ENCODE assay signal across 20 mouse cellular contexts in the genomic region with DNA sequence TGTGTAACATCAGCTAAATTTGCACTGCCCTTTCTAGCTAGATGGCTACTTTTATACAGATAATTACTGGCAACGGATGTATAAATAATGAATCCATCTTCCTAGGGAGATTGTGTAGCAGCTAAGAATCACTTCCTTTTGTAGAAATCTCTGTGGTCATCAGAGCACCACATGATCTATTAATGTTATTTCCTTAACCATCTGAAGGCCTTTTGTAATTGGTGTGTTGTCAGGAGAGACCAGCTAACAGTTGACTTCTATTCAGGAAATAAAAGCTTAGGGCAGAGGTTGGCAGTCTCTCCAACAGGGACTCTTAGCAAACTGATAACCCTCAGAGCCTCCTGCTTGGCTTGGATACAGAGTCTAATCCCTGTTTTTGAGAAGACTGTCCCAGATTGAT. TPM values are rescaled to one million over a fixed set of nuclear protein-coding genes. Genes with fewer than 3 reads are reported as not detected.
DNase-seq lines count a peak whose midpoint lies in the region; ATAC-seq lines count a peak whose summit lies in the region.
"Had no signal": no experiment of that assay in that cellular context is flagged by ENCODE, and none has a peak within 500 bp of the region (broad histone marks: within the 10 kb centered on the region; RNA-seq: fewer than 3 reads in every experiment).

No protein-coding gene starts in this region.

- peak; percentile 58 for DNase-seq in 416B (ENCODE audit: low read depth)
- peak; percentile 51 for DNase-seq in A20 (ENCODE audit: low read depth, low spot score)
- DNase-seq in frontal cortex, postnatal 14 days (ENCODE audit: low spot score in 2 of 2) = no peak
- no peak for DNase-seq in right cerebral cortex, postnatal 36 days (ENCODE audit: low spot score in 2 of 2)
- DNase-seq in cerebellum, adult 11 months = no peak
- DNase-seq: adrenal gland, adult 2 months; adrenal gland, postnatal 14 days; cerebellum, adult 2 months; cerebellum, postnatal 10 days; cerebellum, postnatal 36 days; gastrocnemius, adult 2 months; gastrocnemius, postnatal 14 days; heart, adult 2 months; kidney, adult 11 months had no signal

- peak; percentile 93 for ATAC-seq in granulocyte monocyte progenitor cell, adult 5-6 weeks (replicated peaks; ENCODE audit: poor library complexity, severe bottlenecking)
- ATAC-seq in megakaryocyte progenitor cell, adult 5-6 weeks (replicated peaks; ENCODE audit: poor library complexity) = peak; percentile 70
- ATAC-seq: CD4-positive, CD25-positive, alpha-beta regulatory T cell, adult 4 months; forebrain, embryonic 13.5 days; forebrain, embryonic 16.5 days; intestine, embryonic 15.5 days had no signal

RNA-seq across cellular contexts. Expression of a gene that starts 19.3 kb away (rescaled TPM):
- total RNA-seq in granulocyte monocyte progenitor cell, adult 5-6 weeks (2014; fragmentation: Nextera tagmentation) = 203 and 212 TPM in 2 replicates
- total RNA-seq in granulocyte monocyte progenitor cell, adult 5-6 weeks (2017) = 155 and 195 TPM in 2 replicates
- total RNA-seq in megakaryocyte progenitor cell, adult 5-6 weeks (2015) = 232 and 247 TPM in 2 replicates
- 160 and 165 TPM in 2 replicates for total RNA-seq in megakaryocyte progenitor cell, adult 5-6 weeks (2017)

RNA-seq across cellular contexts. Expression of a gene that starts 58.7 kb away (rescaled TPM):
- total RNA-seq in granulocyte monocyte progenitor cell, adult 5-6 weeks (2014; fragmentation: Nextera tagmentation) = 49.9 and 62.1 TPM in 2 replicates
- total RNA-seq in granulocyte monocyte progenitor cell, adult 5-6 weeks (2017) = 50.8 and 73.5 TPM in 2 replicates
- total RNA-seq in megakaryocyte progenitor cell, adult 5-6 weeks (2015) = 52.0 and 58.7 TPM in 2 replicates
- total RNA-seq in megakaryocyte progenitor cell, adult 5-6 weeks (2017) = 42.7 and 75.4 TPM in 2 replicates

Comparison
In these comparisons a context has a peak if more than half of its experiments do, and no peak if none do; other contexts are left out.
1. DNase-seq: peak in 416B (single experiment) and A20 (single experiment); none in frontal cortex, postnatal 14 days (0 of 2), right cerebral cortex, postnatal 36 days (0 of 2) and cerebellum, adult 11 months (single experiment).